Mouse (Mus musculus) lung, adult 2 months (tissue): ENCODE measurements around the gene Crip1.

Experiments used
- CTCF ChIP-seq: fragments of 200-500 bp; IDR thresholded peaks from 2 replicates; pipeline ENCODE4 v1.5.1; 2011; ENCODE audit warnings: mild to moderate bottlenecking, low read length, control low read depth; ENCODE audit not compliant: insufficient read depth
- POLR2A ChIP-seq: fragments of 200-500 bp; IDR thresholded peaks from 2 replicates; pipeline ENCODE4 v1.6.1; 2011; ENCODE audit warnings: low read depth, mild to moderate bottlenecking, control low read depth, low read length, borderline replicate concordance; ENCODE audit errors: extremely low read depth

GRCm38 (mm10) chr12:113185442-113186291 lies 39.6 kb downstream of the Crip1 start, which contains the start of gene Tmem121:
- TF ChIP-seq CTCF, result no peak
- TF ChIP-seq POLR2A, result no peak
